Mouse (Mus musculus): ENCODE measurements around the gene Fndc3b. TPM values are rescaled to one million over a fixed set of nuclear protein-coding genes. Genes with fewer than 3 reads are reported as not detected.

Fndc3b gene
- polyA plus RNA-seq, 2 experiments = 4.2 to 5.5 TPM

DNA sequence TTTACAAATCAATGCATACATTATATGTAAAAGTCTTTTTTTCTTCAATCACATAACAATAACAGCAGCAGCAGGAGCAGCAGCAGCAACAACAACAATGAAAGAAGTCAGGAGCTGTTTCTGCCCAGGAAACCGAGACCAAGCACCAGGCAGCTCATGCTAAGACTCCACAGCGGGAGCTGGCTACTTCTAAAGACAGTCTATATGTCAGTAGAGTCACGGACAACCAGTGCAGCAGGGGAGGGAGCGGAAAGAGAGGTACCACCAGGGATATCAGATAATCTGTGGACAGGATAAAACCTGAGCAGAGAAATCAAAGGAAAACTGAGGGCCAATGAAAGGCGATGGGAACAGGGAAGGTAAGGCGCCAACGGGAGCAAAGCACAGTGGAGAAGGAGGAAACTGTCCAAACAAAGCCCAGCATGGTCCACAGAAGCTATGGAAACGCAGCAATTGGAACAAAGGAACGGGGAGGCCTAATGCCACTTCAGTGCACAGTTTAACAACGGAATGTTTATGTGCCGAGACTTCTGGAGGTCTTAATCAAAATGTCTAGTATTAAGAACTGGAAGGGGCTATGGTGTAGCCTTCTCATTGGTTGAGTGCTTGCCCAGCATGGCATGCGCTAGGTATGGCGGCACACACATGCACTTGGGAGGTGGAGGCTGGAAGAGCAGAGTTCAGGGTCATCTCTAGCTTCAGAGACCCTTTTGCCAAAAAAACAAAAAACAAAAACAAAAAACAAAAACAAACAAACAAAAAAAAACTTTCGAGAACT is 215.6 kb downstream of the Fndc3b start:
- ATAC-seq (ENCODE audit: insufficient read depth) (no peak), DNase-seq (ENCODE audit: low read depth in 3 of 3, low spot score in 3 of 3) (no peak)
- no peaks in the 10 kb centered on the region for H3K9me3 ChIP-seq (ENCODE audit: control insufficient read depth, low read length)
- H3K4me1 ChIP-seq (replicated peaks; ENCODE audit: control insufficient read depth in 2 of 2, insufficient read depth in 2 of 2, low read length in 1 of 2) = no peaks in the 10 kb centered on the region
- no peak overlapping the region for H3K9ac ChIP-seq (replicated peaks)
- H3K27ac ChIP-seq = no peak overlapping the region
- H3K4me3 ChIP-seq (ENCODE audit: insufficient read depth in 1 of 2, low read depth in 2 of 2, low read length in 2 of 2) = no peak overlapping the region
- TF ChIP-seq CTCF (IDR thresholded peaks at IDR 0.05; ENCODE audit: low read depth) = no peak
- TF ChIP-seq EP300 (IDR thresholded peaks at IDR 0.05; ENCODE audit: low read depth) = no peak
- 68% methylated on average over 14 of the region's 14 CpGs for WGBS (ENCODE audit: insufficient replicate concordance)
- H3K36me3 ChIP-seq (replicated peaks; ENCODE audit: control insufficient read depth, insufficient read depth, low read depth) = no peaks in the 10 kb centered on the region
- H3K4me2 ChIP-seq (ENCODE audit: low read depth) = no peak overlapping the region
- no peaks in the 10 kb centered on the region for H3K27me3 ChIP-seq (ENCODE audit: control insufficient read depth, insufficient read depth, low read length)

DNA sequence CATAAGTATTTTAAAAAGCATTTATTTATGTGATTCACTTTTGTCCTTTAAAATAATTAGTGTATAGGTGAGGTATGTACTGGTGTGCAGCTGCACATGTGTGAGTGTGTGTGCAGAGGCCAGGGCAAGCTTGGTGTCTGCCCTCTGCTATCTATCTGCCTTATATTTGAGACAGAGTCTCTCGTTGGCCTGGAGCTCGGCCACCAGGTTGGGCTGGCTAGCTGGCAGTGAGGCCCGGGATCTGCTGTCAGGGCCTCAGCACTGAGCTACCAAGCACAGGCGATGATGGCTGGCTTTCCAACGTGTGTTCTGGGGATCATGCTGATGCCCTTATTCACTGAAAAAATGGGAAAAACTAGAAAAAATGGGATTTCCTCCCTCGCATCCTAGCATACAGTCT is 216.4 kb downstream of the Fndc3b start:
- DNase-seq (ENCODE audit: low read depth in 3 of 3, low spot score in 3 of 3) (no peak), ATAC-seq (ENCODE audit: insufficient read depth) (no peak)
- Histone ChIP-seq H3K9me3 (ENCODE audit: control insufficient read depth, low read length) (no peaks in the 10 kb centered on the region), H3K36me3 (replicated peaks; ENCODE audit: control insufficient read depth, insufficient read depth, low read depth) (no peaks in the 10 kb centered on the region), H3K4me3 (ENCODE audit: insufficient read depth in 1 of 2, low read depth in 2 of 2, low read length in 2 of 2) (no peak overlapping the region), H3K27ac (no peak overlapping the region), H3K4me2 (ENCODE audit: low read depth) (no peak overlapping the region), H3K9ac (replicated peaks) (no peak overlapping the region), H3K4me1 (replicated peaks; ENCODE audit: control insufficient read depth in 2 of 2, insufficient read depth in 2 of 2, low read length in 1 of 2) (no peaks in the 10 kb centered on the region), H3K27me3 (ENCODE audit: control insufficient read depth, insufficient read depth, low read length) (no peaks in the 10 kb centered on the region)
- TF ChIP-seq CTCF (IDR thresholded peaks at IDR 0.05; ENCODE audit: low read depth) (no peak), EP300 (IDR thresholded peaks at IDR 0.05; ENCODE audit: low read depth) (no peak)
- 58% methylated on average over 6 of the region's 6 CpGs for WGBS (ENCODE audit: insufficient replicate concordance)

DNA sequence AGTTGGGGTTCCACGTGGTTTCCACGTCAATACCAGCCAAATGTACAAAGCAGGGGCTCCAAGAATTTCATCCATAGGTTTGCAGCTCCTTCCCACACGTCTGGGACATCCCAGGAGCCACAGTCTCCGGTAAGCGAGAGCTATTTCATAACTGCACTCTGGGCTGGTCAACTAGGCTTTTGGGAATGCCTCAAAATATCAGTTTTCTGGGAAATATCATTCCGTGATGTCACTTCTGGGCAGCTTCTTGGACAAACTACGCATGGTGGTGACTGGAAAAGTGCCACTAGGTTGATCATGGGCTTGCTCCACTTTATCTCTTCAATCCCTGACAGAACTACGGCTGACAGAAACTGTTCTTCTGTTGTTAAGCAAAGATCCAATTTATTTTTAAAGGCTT is 217.0 kb downstream of the Fndc3b start:
- no peak overlapping the region for H3K4me2 ChIP-seq (ENCODE audit: low read depth)

DNA sequence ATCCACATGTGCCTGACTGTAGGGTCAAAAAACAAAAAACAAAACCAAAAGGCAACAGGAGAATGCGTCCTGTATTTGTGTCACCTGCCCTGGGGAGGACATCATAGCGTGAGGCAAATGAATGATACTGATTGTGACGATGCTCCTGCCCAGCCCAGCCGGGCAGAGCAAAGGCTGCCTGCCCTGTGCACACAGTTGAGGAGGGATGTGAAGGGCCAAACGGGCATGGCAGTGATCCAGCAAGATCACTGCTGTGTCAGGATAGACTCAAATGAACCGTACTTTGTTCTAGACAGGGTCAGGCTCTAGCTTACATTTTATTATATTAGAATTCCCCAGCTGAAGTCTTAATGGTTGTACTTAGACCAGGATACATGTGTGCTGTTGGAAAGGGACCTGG is 219.3 kb downstream of the Fndc3b start:
- 74% methylated on average over 6 of the region's 6 CpGs for WGBS (ENCODE audit: insufficient replicate concordance)

More for the DNA sequence above, 217.0 kb downstream of the Fndc3b start:
- no peak overlapping the region for H3K9ac ChIP-seq (replicated peaks)
- H3K36me3 ChIP-seq (replicated peaks; ENCODE audit: control insufficient read depth, insufficient read depth, low read depth) = no peaks in the 10 kb centered on the region
- no peaks in the 10 kb centered on the region for H3K27me3 ChIP-seq (ENCODE audit: control insufficient read depth, insufficient read depth, low read length)
- H3K9me3 ChIP-seq (ENCODE audit: control insufficient read depth, low read length) = no peaks in the 10 kb centered on the region
- ATAC-seq (ENCODE audit: insufficient read depth) (no peak), DNase-seq (ENCODE audit: low read depth in 3 of 3, low spot score in 3 of 3) (no peak)
- WGBS (ENCODE audit: insufficient replicate concordance) = 63% methylated on average over 8 of the region's 8 CpGs
- no peaks in the 10 kb centered on the region for H3K4me1 ChIP-seq (replicated peaks; ENCODE audit: control insufficient read depth in 2 of 2, insufficient read depth in 2 of 2, low read length in 1 of 2)
- H3K27ac ChIP-seq = no peak overlapping the region
- no peak overlapping the region for H3K4me3 ChIP-seq (ENCODE audit: insufficient read depth in 1 of 2, low read depth in 2 of 2, low read length in 2 of 2)
- no peak for TF ChIP-seq CTCF (IDR thresholded peaks at IDR 0.05; ENCODE audit: low read depth)
- no peak for TF ChIP-seq EP300 (IDR thresholded peaks at IDR 0.05; ENCODE audit: low read depth)

DNA sequence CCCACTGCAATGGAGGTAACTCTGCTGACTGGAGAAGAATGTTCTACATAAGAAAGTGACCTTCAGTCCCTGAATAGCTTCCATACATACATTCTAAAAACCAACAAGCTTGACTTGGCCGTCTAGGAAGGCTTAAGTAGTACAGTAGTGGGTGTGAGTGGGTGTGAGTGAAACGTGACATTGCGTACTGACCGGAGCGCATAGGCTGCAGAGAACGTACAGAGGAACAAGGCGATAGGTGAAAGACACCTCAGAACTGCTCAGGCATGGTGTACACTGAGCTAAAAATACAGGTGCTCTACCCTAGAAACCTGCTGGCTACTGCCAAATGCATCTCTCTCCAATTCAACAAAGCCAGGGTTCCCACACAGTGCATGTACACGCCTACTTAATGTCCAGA is 219.7 kb downstream of the Fndc3b start:
- H3K9ac ChIP-seq (replicated peaks) = no peak overlapping the region
- H3K4me3 ChIP-seq (ENCODE audit: insufficient read depth in 1 of 2, low read depth in 2 of 2, low read length in 2 of 2) = no peak overlapping the region
- H3K27me3 ChIP-seq (ENCODE audit: control insufficient read depth, insufficient read depth, low read length) = no peaks in the 10 kb centered on the region
- DNase-seq (ENCODE audit: low read depth in 3 of 3, low spot score in 3 of 3) (no peak), ATAC-seq (ENCODE audit: insufficient read depth) (no peak)
- 76% methylated on average over 8 of the region's 8 CpGs for WGBS (ENCODE audit: insufficient replicate concordance)
- H3K4me1 ChIP-seq (replicated peaks; ENCODE audit: control insufficient read depth in 2 of 2, insufficient read depth in 2 of 2, low read length in 1 of 2) = no peaks in the 10 kb centered on the region
- H3K27ac ChIP-seq = no peak overlapping the region
- no peak for TF ChIP-seq EP300 (IDR thresholded peaks at IDR 0.05; ENCODE audit: low read depth)
- TF ChIP-seq CTCF (IDR thresholded peaks at IDR 0.05; ENCODE audit: low read depth) = no peak
- H3K9me3 ChIP-seq (ENCODE audit: control insufficient read depth, low read length) = no peaks in the 10 kb centered on the region
- H3K36me3 ChIP-seq (replicated peaks; ENCODE audit: control insufficient read depth, insufficient read depth, low read depth) = no peaks in the 10 kb centered on the region
- no peak overlapping the region for H3K4me2 ChIP-seq (ENCODE audit: low read depth)

More for the DNA sequence above, 219.3 kb downstream of the Fndc3b start:
- H3K36me3 ChIP-seq (replicated peaks; ENCODE audit: control insufficient read depth, insufficient read depth, low read depth) = no peaks in the 10 kb centered on the region
- no peaks in the 10 kb centered on the region for H3K9me3 ChIP-seq (ENCODE audit: control insufficient read depth, low read length)
- no peaks in the 10 kb centered on the region for H3K4me1 ChIP-seq (replicated peaks; ENCODE audit: control insufficient read depth in 2 of 2, insufficient read depth in 2 of 2, low read length in 1 of 2)
- H3K27me3 ChIP-seq (ENCODE audit: control insufficient read depth, insufficient read depth, low read length) = no peaks in the 10 kb centered on the region
- H3K27ac ChIP-seq = no peak overlapping the region
- H3K9ac ChIP-seq (replicated peaks) = no peak overlapping the region
- H3K4me3 ChIP-seq (ENCODE audit: insufficient read depth in 1 of 2, low read depth in 2 of 2, low read length in 2 of 2) = no peak overlapping the region
- TF ChIP-seq CTCF (IDR thresholded peaks at IDR 0.05; ENCODE audit: low read depth) (no peak), EP300 (IDR thresholded peaks at IDR 0.05; ENCODE audit: low read depth) (no peak)
- DNase-seq (ENCODE audit: low read depth in 3 of 3, low spot score in 3 of 3) (no peak), ATAC-seq (ENCODE audit: insufficient read depth) (no peak)
- no peak overlapping the region for H3K4me2 ChIP-seq (ENCODE audit: low read depth)

All from liver, embryonic 14.5 days (tissue).